Mouse (Mus musculus) cerebellum, adult 9-10 months (tissue): ENCODE measurements around the gene Cdc25b.
"Not testable (repeated sequence)": the region's sequence is repeated elsewhere in the genome, so short reads cannot be mapped to it uniquely, and the experiment has no call there.

Experiments
- DNase-seq: peaks from one replicate; pipeline ENCODE4 v3.0.0; 2022

Cdc25b gene

GRCm38 (mm10) chr2:131196606-131197316, 10.0 kb downstream of the Cdc25b start:
- no peak for DNase-seq

- DNase-seq, result no peak
Measured at GRCm38 (mm10) chr2:131200710-131201109, 14.0 kb downstream of the Cdc25b start.

- no peak for DNase-seq
Measured at GRCm38 (mm10) chr2:131201262-131201661, 14.5 kb downstream of the Cdc25b start.

- DNase-seq, result no peak
Measured at GRCm38 (mm10) chr2:131203816-131204409, 17.2 kb downstream of the Cdc25b start.

- DNase-seq, result no peak
Measured at GRCm38 (mm10) chr2:131204410-131204981, 17.7 kb downstream of the Cdc25b start.

GRCm38 (mm10) chr2:131205521-131206182, 18.9 kb downstream of the Cdc25b start:
- no peak for DNase-seq

GRCm38 (mm10) chr2:131206778-131207177, 20.0 kb downstream of the Cdc25b start, which contains the start of gene Ap5s1:
Gene Ap5s1, plus strand, starts transcription at chr2:131207078.
- DNase-seq, result no peak

GRCm38 (mm10) chr2:131208356-131208755, 21.6 kb downstream of the Cdc25b start:
- DNase-seq, result no peak

GRCm38 (mm10) chr2:131209125-131209795, 22.5 kb downstream of the Cdc25b start:
- peak; percentile 63 for DNase-seq

- DNase-seq, result peak; percentile 96
Measured at GRCm38 (mm10) chr2:131209969-131210792, 23.4 kb downstream of the Cdc25b start.

GRCm38 (mm10) chr2:131211026-131211615, 24.4 kb downstream of the Cdc25b start:
- DNase-seq, result peak; percentile 68

- no peak for DNase-seq
Measured at GRCm38 (mm10) chr2:131213773-131214172, 27.0 kb downstream of the Cdc25b start.

- no peak for DNase-seq
Measured at GRCm38 (mm10) chr2:131215941-131216858, 29.5 kb downstream of the Cdc25b start.

GRCm38 (mm10) chr2:131220030-131220429, 33.3 kb downstream of the Cdc25b start:
- DNase-seq, result no peak

- DNase-seq, result no peak
Measured at GRCm38 (mm10) chr2:131221853-131222515, 35.2 kb downstream of the Cdc25b start.

- no peak for DNase-seq
Measured at GRCm38 (mm10) chr2:131222562-131222961, 35.8 kb downstream of the Cdc25b start.

- no peak for DNase-seq
Measured at GRCm38 (mm10) chr2:131223569-131223968, 36.8 kb downstream of the Cdc25b start.

GRCm38 (mm10) chr2:131225178-131225577, 38.4 kb downstream of the Cdc25b start:
- DNase-seq, result no peak

GRCm38 (mm10) chr2:131226669-131227068, 39.9 kb downstream of the Cdc25b start:
- DNase-seq, result not testable (repeated sequence)

- no peak for DNase-seq
Measured at GRCm38 (mm10) chr2:131227243-131227642, 40.5 kb downstream of the Cdc25b start.
